Mouse (Mus musculus) left cerebral cortex, postnatal 36 days (tissue): Measurements from ENCODE around the gene Cyfip2. TPM values are rescaled to one million over a fixed set of nuclear protein-coding genes. Genes with fewer than 3 reads are reported as not detected.

ENCODE experiments used
- DNase-seq, 2 experiments: peaks; one replicate each; pipeline ENCODE4 v3.0.0; 2021 to 2022; ENCODE audit warnings: low spot score in 2 of 2, mixed read lengths in 1 of 2
- intact Hi-C: fragments of 180-260 bp; cut with DNase I; formaldehyde crosslinking; loops from one replicate; pipeline ENCODE4 v1.15.1; 2025
- microRNA-seq: library from miRNA; unstranded; fragments of <30 nt; microRNA quantifications from one replicate; pipeline ENCODE4 v1.2.0, GENCODE M21; 2022
- total RNA-seq, 2 experiments: library from RNA; stranded (reverse); gene quantifications; 2 replicates each; pipeline ENCODE4 v1.2.3; 2021

Cyfip2 gene
- total RNA-seq, 2 experiments from 2014 or later, result 562 to 605 TPM

GRCm38 (mm10) chr11:46168506-46168905 is 144.2 kb downstream of the Cyfip2 start:
- intact Hi-C loops, result no loop called here
- DNase-seq, result no peak

GRCm38 (mm10) chr11:46165866-46166585 is 146.6 kb downstream of the Cyfip2 start, which contains the start of gene Nipal4:
Gene Nipal4, minus strand, starts transcription at chr11:46166508.
- intact Hi-C loops, result no loop called here
- DNase-seq, result no peak

GRCm38 (mm10) chr11:46157462-46157861 is 155.2 kb downstream of the Cyfip2 start:
- intact Hi-C loops, result no loop called here
- no peak for DNase-seq

- DNase-seq, result peak in 1 of 2 experiments; percentile 36
- intact Hi-C loops, result no loop called here
Observed at GRCm38 (mm10) chr11:46156945-46157344, 155.7 kb downstream of the Cyfip2 start.

- intact Hi-C loops, result no loop called here
- DNase-seq, result no peak
Observed at GRCm38 (mm10) chr11:46146619-46147018, 166.0 kb downstream of the Cyfip2 start.

- intact Hi-C loops, result no loop called here
- DNase-seq, result no peak
Observed at GRCm38 (mm10) chr11:46145163-46145875, 167.3 kb downstream of the Cyfip2 start.

Small RNA genes lying within 50 kb of the gene (microRNA-seq; reads per million reads assigned to microRNA genes)
- gene Mir7239, result not detected

Other genes with a start within 250 kb of the Cyfip2 start
- 1 to 10 TPM; 1.9 to 2.5 TPM for gene Nipal4, start 146.4 kb downstream of the Cyfip2 start, total RNA-seq
- gene Fndc9, start 77.3 kb downstream of the Cyfip2 start, total RNA-seq, result 1 to 10 TPM; 3.3 to 4.5 TPM
- gene Itk, start 76.7 kb upstream of the Cyfip2 start, total RNA-seq, result under 1 TPM; 0.25 to 0.52 TPM
- not detected for gene Fam71b, start 83.7 kb upstream of the Cyfip2 start, total RNA-seq
- gene Med7, start 124.1 kb upstream of the Cyfip2 start, total RNA-seq, result 10 to 100 TPM; 26.4 to 28.8 TPM
- 1 to 10 TPM; 2.5 to 2.6 TPM for gene Havcr2, start 142.1 kb upstream of the Cyfip2 start, total RNA-seq
- not detected for gene Gm12169, start 211.4 kb upstream of the Cyfip2 start, total RNA-seq